Mouse (Mus musculus) liver, adult 2 months (tissue): ENCODE data around the gene Arl3.

Source experiments
- CTCF ChIP-seq: fragments of 200-500 bp; IDR thresholded peaks from 2 replicates; pipeline ENCODE4 v1.5.1; 2011; ENCODE audit warnings: low read depth, low read length, control low read depth
- POLR2A ChIP-seq: fragments of 200-500 bp; IDR thresholded peaks from 2 replicates; pipeline ENCODE4 v1.6.1; 2011; ENCODE audit warnings: low read length, control low read depth; ENCODE audit not compliant: insufficient read depth; ENCODE audit errors: extremely low read depth

DNA sequence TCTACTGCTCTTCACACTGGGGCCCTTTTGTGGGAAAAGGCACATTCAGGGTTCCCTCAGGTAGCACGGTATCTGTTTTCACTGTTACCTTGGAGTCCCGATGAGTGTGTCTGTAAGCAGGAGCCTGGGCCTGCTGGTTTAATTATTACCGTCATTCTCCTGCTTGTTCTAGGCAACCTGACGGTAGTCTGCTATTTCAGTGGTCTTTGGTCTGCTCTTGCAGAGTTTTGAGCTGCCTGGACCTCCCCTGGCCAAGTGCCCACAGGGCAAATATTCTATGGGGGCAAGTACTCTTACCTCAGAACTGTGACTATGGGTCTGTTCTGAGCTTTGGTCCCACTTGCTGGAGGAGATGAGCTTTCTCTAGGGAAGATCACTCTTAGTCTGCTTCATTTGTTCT is 2.2 kb upstream of the Arl3 start:
- TF ChIP-seq POLR2A (no peak), CTCF (no peak)
